Mouse (Mus musculus): ENCODE data around the gene Ap5b1. TPM values are rescaled to one million over a fixed set of nuclear protein-coding genes. Genes with fewer than 3 reads are reported as not detected.

The Ap5b1 gene
- total RNA-seq (2021) = 1 to 10 TPM; 7.7 to 8.2 TPM

DNA sequence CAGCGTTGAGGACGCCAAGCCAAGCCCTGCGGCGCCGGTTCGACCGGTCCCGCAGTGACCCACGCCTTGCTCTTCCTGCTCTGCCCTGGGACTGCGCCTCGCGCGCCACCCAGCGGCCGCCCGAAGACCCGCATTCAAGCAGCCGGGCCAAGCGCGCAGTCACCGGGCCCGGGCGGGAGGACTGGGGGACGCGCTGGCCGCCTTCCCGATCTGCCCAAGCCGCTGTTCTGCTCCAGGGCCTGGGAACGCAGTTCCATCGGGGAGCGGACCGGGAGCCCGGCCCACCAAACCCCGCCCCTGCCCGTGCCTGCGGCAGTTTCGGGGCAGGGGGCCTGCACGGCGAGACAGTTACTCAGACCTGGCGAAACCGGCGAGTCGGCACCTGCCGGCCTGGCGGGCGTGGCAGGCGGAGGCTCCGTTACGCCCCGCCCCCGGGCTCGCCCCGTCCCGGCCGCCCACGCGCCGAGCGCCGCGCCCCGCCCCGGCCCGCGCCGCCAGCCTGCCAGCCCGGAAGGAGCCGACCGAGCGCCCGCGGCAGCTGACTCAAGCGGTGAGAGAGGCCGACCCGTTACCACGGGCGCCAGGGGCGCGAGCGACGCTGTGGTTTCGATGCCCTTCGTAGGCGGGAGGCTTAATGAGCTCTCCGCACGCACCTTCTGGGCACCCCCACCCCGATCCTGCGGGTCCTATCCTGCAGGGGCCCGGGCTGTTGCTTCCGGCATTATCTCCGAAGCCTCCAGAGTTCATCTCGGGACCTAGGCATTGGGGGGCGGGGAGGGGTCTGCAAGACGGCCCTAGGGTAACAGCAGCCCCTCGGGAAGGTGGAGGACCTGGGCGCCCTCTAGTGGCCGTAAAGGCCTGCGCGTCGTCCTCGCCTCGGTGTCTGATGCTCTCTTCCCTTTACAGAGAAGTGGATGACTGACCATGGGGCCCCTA is at the start of gene Ap5b1:
Gene Ap5b1, plus strand, starts transcription at position 492 of the 936 bp plus-strand sequence.
- DNase-seq (ENCODE audit: extremely low spot score in 1 of 2, low spot score in 1 of 2) = peak; percentile 90 to 92

GRCm38 (mm10) chr19:5518721-5519120 is 49.1 kb upstream of the Ap5b1 start:
- DNase-seq (ENCODE audit: extremely low spot score in 1 of 2, low spot score in 1 of 2) = no peak

DNA sequence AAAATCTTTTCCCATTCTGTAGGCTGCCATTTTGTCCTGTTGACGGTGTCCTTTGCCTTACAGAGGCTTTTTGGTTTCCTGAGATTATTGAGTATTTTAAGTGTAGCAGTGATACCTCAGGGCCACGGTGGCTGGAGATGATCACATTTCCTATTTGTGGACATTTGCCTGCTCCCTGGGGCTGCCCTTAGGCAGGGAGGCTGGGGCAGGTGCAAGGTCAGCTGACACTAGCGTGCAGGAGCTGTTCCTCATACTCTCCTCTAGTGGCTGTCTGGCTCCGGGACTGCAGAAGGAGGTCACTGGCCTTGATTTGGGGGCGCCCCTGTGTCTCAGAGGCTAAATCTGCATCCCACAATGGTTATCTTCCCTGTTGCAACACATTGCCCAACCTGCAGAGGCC is 42.6 kb upstream of the Ap5b1 start:
- no peak for DNase-seq (ENCODE audit: extremely low spot score in 1 of 2, low spot score in 1 of 2)

DNA sequence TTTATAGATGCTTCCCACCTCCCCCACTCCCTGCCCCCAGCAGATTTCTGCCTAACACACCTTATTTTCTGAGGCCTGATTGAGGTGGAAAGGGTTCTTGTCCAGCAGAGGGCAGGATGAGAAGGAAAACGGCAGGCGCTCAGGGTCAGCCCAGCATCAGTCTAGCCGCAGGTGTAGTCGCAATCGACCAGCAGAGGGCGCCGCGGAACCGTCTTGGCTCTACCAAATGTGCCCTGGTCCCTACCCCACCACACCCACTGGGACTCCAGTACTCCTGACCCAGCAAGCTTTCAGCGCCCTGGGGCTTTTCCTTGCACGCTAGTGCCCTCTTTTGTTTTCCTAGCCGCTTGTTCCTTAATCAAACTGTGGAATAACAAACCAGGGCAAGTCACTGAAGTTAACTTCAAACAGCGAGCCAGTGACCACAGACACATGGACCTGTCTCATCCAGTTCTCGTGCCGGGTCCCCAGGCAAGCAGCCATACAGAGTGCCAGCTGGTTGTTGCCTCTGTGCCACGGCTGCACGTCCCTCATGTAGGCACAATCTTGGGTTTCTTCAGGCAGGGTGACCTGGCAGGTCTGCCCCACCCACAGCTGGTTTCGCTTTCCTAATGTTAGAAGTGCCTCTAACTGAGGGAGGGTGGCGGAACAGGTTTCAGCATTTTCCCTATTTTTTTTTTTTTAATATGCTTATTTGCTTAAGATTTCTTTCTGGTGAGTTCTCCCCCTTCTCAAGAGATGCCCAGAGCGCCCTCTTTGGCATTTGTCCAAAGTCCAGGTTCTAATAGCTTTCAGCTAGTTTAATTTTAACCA is 38.3 kb upstream of the Ap5b1 start:
- DNase-seq (ENCODE audit: extremely low spot score in 1 of 2, low spot score in 1 of 2) = peak; percentile 86 to 99

GRCm38 (mm10) chr19:5530138-5530524 is 37.7 kb upstream of the Ap5b1 start:
- DNase-seq (ENCODE audit: extremely low spot score in 1 of 2, low spot score in 1 of 2) = no peak

GRCm38 (mm10) chr19:5532520-5532919 is 35.3 kb upstream of the Ap5b1 start:
- DNase-seq (ENCODE audit: extremely low spot score in 1 of 2, low spot score in 1 of 2) = no peak

GRCm38 (mm10) chr19:5538786-5539185 is 29.0 kb upstream of the Ap5b1 start:
- no peak for DNase-seq (ENCODE audit: extremely low spot score in 1 of 2, low spot score in 1 of 2)

GRCm38 (mm10) chr19:5543362-5543761 is 24.5 kb upstream of the Ap5b1 start:
- DNase-seq (ENCODE audit: extremely low spot score in 1 of 2, low spot score in 1 of 2) = no peak

DNA sequence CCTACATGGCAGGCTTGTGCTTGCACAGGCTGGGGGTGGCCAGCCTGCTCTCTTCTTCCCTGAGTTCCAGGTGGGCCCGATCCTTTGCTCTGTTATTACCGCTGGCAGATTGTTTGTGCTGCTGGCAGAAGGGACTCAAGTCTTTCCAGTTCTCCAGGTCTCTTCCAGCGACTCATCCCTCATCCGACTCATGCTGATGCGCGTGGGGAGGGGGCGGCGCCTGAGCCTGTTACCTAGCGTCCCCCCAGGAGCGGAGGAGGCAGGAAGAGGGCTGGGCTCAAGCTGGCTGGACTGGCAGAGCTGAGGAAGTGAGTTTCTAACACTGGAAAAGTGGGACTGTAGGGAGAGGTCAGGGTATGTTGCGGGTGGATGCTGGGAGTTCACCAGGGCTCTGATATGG is 23.8 kb upstream of the Ap5b1 start:
- no peak for DNase-seq (ENCODE audit: extremely low spot score in 1 of 2, low spot score in 1 of 2)

GRCm38 (mm10) chr19:5547471-5548056 is 20.3 kb upstream of the Ap5b1 start:
- DNase-seq (ENCODE audit: extremely low spot score in 1 of 2, low spot score in 1 of 2) = no peak

- DNase-seq (ENCODE audit: extremely low spot score in 1 of 2, low spot score in 1 of 2) = no peak
Measured at GRCm38 (mm10) chr19:5553802-5554201, 14.0 kb upstream of the Ap5b1 start.

GRCm38 (mm10) chr19:5554212-5554611 is 13.6 kb upstream of the Ap5b1 start:
- no peak for DNase-seq (ENCODE audit: extremely low spot score in 1 of 2, low spot score in 1 of 2)

DNA sequence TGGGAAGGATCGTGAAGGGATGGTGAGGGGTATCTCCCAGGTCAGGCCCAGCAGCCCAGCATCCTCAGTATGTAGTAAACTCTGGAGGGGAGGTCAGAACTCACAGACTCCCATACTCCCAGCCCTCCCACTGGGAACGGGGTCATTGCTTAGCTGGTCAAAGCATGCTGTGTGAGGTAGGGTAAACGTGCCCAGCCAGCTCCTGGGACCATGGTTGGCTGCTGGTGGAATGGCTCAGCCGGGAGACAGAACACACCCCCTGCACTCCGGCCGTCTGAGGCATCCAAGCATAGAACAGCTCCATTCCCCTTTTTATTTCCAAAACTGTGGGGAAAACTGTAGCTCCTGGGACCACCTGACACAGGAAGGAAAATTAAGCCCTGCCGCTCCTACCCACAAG is 9.7 kb upstream of the Ap5b1 start:
- no peak for DNase-seq (ENCODE audit: extremely low spot score in 1 of 2, low spot score in 1 of 2)

- no peak for DNase-seq (ENCODE audit: extremely low spot score in 1 of 2, low spot score in 1 of 2)
Measured at GRCm38 (mm10) chr19:5558770-5559169, 9.1 kb upstream of the Ap5b1 start.

GRCm38 (mm10) chr19:5559229-5559628 is 8.6 kb upstream of the Ap5b1 start:
- DNase-seq (ENCODE audit: extremely low spot score in 1 of 2, low spot score in 1 of 2) = no peak

DNA sequence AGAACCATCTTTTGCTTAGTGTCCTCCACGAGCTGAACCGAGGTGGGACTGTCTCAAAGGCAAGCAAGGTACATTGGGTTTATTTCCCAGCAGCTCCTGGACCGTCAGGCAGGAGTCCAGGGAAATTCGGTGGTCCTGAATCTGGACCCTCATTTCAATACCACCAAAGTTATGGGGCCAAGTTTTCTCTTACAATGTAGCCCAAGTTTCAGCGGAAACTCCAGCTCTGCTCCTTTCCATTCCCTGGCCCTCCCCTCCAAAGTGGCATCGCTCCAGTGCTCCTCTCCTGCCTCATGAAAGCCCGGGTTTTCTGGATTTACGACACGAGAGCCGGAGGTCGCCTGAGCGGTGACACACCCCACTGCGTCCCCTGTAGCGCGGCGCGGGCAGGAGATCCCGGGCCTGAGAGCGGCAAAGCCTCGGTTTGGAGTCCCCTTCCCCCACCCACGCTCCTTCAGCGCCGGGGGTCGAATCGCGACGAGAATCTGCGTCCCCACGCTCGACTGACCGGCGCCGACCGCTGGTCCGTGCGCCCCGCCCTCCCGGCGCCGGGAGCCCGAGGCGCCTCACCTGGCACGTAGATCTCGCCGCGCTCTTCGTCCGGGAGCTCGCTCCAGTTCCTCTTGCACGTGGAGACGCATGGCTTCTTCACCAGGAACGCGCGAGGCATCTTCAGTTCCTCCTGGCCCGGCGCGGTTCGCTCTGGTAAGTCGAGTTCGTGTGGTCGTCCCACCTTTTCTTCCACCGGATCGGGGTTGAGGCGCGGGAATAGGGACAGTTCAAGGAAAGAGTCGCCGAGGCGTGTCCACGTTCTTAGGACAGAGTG is 8.0 kb upstream of the Ap5b1 start:
- DNase-seq (ENCODE audit: extremely low spot score in 1 of 2, low spot score in 1 of 2) = no peak

DNA sequence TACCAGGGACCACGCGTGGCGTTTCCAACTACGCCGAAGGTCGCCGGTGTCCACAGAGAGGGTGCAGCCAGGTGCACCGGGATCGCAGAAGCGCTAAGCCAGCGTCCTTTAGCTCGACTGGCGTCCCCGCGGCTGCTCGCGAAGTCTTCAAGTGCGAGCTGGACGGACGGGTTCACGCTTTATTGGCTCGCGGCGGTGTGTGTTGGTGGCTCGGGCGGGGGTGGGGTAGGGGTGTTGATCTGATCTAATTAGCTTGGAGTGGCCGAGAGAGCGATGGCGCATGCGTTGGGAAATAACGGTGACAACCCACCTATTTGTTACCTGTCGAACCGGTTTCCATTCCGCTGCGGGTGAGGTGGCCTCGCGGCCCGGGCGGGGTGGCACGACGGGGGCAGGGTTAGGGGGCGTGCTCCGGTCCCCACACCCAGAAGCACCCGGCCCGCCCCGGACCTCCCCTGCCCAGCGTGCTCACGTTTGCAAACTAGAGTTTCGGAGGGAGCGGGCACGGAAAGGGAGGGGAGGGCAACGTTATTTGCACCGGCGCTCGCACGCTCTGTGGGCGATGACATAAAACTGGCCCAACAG is 7.3 kb upstream of the Ap5b1 start, which contains the start of gene Ovol1:
Gene Ovol1, minus strand, starts transcription at position 190 of the 585 bp plus-strand sequence.
- DNase-seq (ENCODE audit: extremely low spot score in 1 of 2, low spot score in 1 of 2) = no peak

DNA sequence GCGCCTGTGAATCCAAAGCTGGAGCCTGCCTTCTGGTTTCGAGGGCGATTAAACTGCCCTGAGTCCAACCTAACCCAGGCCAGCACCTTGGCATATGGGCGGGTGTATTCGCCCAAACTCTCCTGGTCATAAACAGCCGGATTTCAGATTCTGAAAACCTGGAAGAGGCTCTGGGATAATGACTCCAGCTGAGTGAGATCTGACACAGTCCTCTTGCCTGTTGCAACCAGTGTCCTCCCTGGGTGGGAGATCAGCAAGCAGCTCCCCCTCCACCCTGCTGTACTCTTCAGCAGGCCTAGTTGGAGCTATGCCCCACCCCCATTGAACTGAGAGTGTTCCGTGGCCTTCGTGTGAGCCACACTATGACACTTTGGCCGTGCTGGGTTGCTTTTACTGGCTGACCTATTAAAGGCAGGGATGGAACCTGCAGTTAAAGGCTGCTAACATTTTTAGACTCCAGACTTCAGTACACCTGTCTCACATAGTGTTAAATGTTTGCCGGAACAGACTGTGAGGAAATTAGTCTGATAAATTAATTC is 6.5 kb upstream of the Ap5b1 start:
- no peak for DNase-seq (ENCODE audit: extremely low spot score in 1 of 2, low spot score in 1 of 2)

GRCm38 (mm10) chr19:5561886-5562285 is 5.9 kb upstream of the Ap5b1 start:
- no peak for DNase-seq (ENCODE audit: extremely low spot score in 1 of 2, low spot score in 1 of 2)
